Comparison of ENCODE assay signal across 8 mouse cellular contexts in the genomic region with DNA sequence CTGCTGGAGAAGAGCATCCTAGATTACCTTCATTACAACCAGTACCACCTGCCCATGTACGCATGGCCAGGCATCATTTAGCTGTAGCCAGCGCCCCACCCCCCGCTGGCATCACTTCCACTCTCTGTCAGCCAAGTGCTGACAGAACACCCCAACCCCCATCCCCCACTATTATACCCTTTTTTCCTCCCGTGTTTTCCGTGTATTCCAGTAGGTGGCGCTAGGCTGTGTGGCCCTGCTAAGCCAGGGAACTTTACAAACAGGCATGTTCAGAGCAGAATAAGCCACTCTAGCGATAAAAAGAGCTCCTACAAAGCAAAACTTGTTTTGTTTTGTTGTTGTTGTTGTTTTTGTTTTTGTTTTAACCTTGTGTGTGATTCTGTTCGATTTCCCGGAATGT. TPM values are rescaled to one million over a fixed set of nuclear protein-coding genes. Genes with fewer than 3 reads are reported as not detected.
A peak's percentile ranks its signal among the peaks of the same experiment; 100 is the strongest.
DNase-seq lines count a peak whose midpoint lies in the region; ATAC-seq lines count a peak whose summit lies in the region.

No protein-coding gene starts in this region.

- no peaks in the 10 kb centered on the region; the same call in 1 of the 2 replicates for H3K27me3 ChIP-seq in forebrain, embryonic 16.5 days (replicated peaks; ENCODE audit: control insufficient read depth, insufficient read depth, low read length)
- peaks cover 22% of the 10 kb centered on the region for H3K27me3 ChIP-seq in neural tube, embryonic 15.5 days (replicated peaks)

- H3K9me3 ChIP-seq in forebrain, embryonic 16.5 days (ENCODE audit: control insufficient read depth, low read length): no peaks in the 10 kb centered on the region
- H3K9me3 ChIP-seq in neural tube, embryonic 15.5 days (replicated peaks): no peaks in the 10 kb centered on the region

- H3K9ac ChIP-seq in forebrain, embryonic 16.5 days (replicated peaks; ENCODE audit: low read depth, low read length): no peak overlapping the region
- H3K9ac ChIP-seq in neural tube, embryonic 15.5 days (replicated peaks): no peak overlapping the region

- H3K4me3 ChIP-seq in forebrain, embryonic 16.5 days (replicated peaks; ENCODE audit: low read length): no peak overlapping the region
- no peak overlapping the region for H3K4me3 ChIP-seq in neural tube, embryonic 15.5 days (replicated peaks)

- H3K27ac ChIP-seq in forebrain, embryonic 16.5 days (ENCODE audit: low read length): no peak overlapping the region
- no peak overlapping the region for H3K27ac ChIP-seq in neural tube, embryonic 15.5 days (replicated peaks)

- DNase-seq in gastrocnemius, postnatal 10 days: peak; percentile 13
- no peak for DNase-seq in gastrocnemius, postnatal 25 days
- peak; percentile 70 for DNase-seq in CD4-positive, CD25-positive, alpha-beta regulatory T cell, adult 2 months (ENCODE audit: low read depth, low spot score)
- peak; percentile 21 for DNase-seq in cerebellum, adult 11 months
- DNase-seq in left cerebral cortex, postnatal 25 days (ENCODE audit: low spot score in 2 of 2): peak; percentile 46 to 68
- no peak for DNase-seq in yolk sac, embryonic 10.5 days (ENCODE audit: low spot score)

- H3K36me3 ChIP-seq in forebrain, embryonic 16.5 days (ENCODE audit: control insufficient read depth, insufficient read depth): no peaks in the 10 kb centered on the region
- no peaks in the 10 kb centered on the region for H3K36me3 ChIP-seq in neural tube, embryonic 15.5 days

- ATAC-seq in forebrain, embryonic 16.5 days: peak; percentile 43
- ATAC-seq in neural tube, embryonic 15.5 days (ENCODE audit: low FRiP score): peak; percentile 45; the same call in 1 of the 2 replicates

- H3K4me1 ChIP-seq in forebrain, embryonic 16.5 days (replicated peaks; ENCODE audit: control insufficient read depth, insufficient read depth, low read length): peaks cover 49% of the 10 kb centered on the region
- H3K4me1 ChIP-seq in neural tube, embryonic 15.5 days: peaks cover 23% of the 10 kb centered on the region

- no peak overlapping the region for H3K4me2 ChIP-seq in forebrain, embryonic 16.5 days (ENCODE audit: low read length)
- H3K4me2 ChIP-seq in neural tube, embryonic 15.5 days: no peak overlapping the region

- WGBS in forebrain, embryonic 16.5 days: under 1% methylated on average over 9 of the region's 9 CpGs
- 3% methylated on average over 9 of the region's 9 CpGs for WGBS in neural tube, embryonic 15.5 days

- intact Hi-C loops in left cerebral cortex, postnatal 25 days (cut with DNase I): loop anchor here (5.0 kb wide), 2 partner anchors 78 to 198 kb away; no protein-coding TSS in a partner anchor

RNA-seq across cellular contexts. Expression of gene Insm1, which starts 7.0 kb away (rescaled TPM):
- not detected for total RNA-seq in gastrocnemius, postnatal 10 days (2021)
- total RNA-seq in gastrocnemius, postnatal 25 days (2021): not detected
- polyA plus RNA-seq in forebrain, embryonic 16.5 days (2015; fragmentation: Nextera tagmentation; extraction: Ambion mirVana): 9.1 and 11.8 TPM in 2 replicates
- 1 to 10 TPM; 4.0 to 4.2 TPM for total RNA-seq in left cerebral cortex, postnatal 25 days (2021)
- polyA plus RNA-seq in neural tube, embryonic 15.5 days (2015; fragmentation: Nextera tagmentation; extraction: Ambion mirVana): 0.93 and 1.2 TPM in 2 replicates

Comparison
In these comparisons a context has a peak if more than half of its experiments do, and no peak if none do; other contexts are left out.
1. DNase-seq: peak in gastrocnemius, postnatal 10 days (single experiment), CD4-positive, CD25-positive, alpha-beta regulatory T cell, adult 2 months (single experiment), cerebellum, adult 11 months (single experiment) and left cerebral cortex, postnatal 25 days (2 of 2); none in gastrocnemius, postnatal 25 days (single experiment) and yolk sac, embryonic 10.5 days (single experiment).
2. RNA of gene Insm1, which starts 7.0 kb away (total RNA-seq): 4.0 to 4.2 TPM in left cerebral cortex, postnatal 25 days; not detected in gastrocnemius, postnatal 10 days and not detected in gastrocnemius, postnatal 25 days; every median in the first group is over 4 times any median in the second.